Mouse (Mus musculus): ENCODE data around the gene Ucma.

GRCm38 (mm10) chr2:4940861-4941260 is 35.1 kb upstream of the Ucma start:
- TF ChIP-seq CTCF (IDR thresholded peaks at IDR 0.05; ENCODE audit: low read depth, low read length) (no peak), POLR2A (IDR thresholded peaks at IDR 0.05; ENCODE audit: borderline replicate concordance, low read depth, low read length) (no peak)
